Mouse (Mus musculus): ENCODE measurements at regions not wholly inside any gene's neighbourhood (a gene's known extent, or its start where the extent isn't known, plus 50 kb on each side); places are given as distances from the start of the nearest gene placed in this dataset.

- Histone ChIP-seq H3K4me2 (replicated peaks) (no peak overlapping the region), H3K27me3 (ENCODE audit: control insufficient read depth, insufficient read depth, low read length) (no peaks in the 10 kb centered on the region), H3K4me3 (replicated peaks; ENCODE audit: low read length) (no peak overlapping the region), H3K4me1 (replicated peaks; ENCODE audit: control insufficient read depth, insufficient read depth, low read length) (no peaks in the 10 kb centered on the region), H3K9ac (no peak overlapping the region), H3K36me3 (replicated peaks; ENCODE audit: control insufficient read depth, insufficient read depth) (no peaks in the 10 kb centered on the region), H3K9me3 (ENCODE audit: control insufficient read depth, low read length) (no peaks in the 10 kb centered on the region), H3K27ac (no peak overlapping the region)
- 90% methylated on average over 5 of the region's 5 CpGs for WGBS
- no peak for DNase-seq (ENCODE audit: low spot score)
- ATAC-seq (ENCODE audit: low FRiP score): no peak
These were observed 51.8 kb downstream of the Calml3 start for GRCm38 (mm10) chr13:3752334-3752733.

GRCm38 (mm10) chr13:3751222-3751621 is 52.9 kb downstream of the Calml3 start:
- Histone ChIP-seq H3K27ac (no peak overlapping the region), H3K4me3 (replicated peaks; ENCODE audit: low read length) (no peak overlapping the region), H3K9ac (no peak overlapping the region), H3K4me2 (replicated peaks) (no peak overlapping the region), H3K36me3 (replicated peaks; ENCODE audit: control insufficient read depth, insufficient read depth) (no peaks in the 10 kb centered on the region), H3K4me1 (replicated peaks; ENCODE audit: control insufficient read depth, insufficient read depth, low read length) (no peaks in the 10 kb centered on the region), H3K27me3 (ENCODE audit: control insufficient read depth, insufficient read depth, low read length) (no peaks in the 10 kb centered on the region), H3K9me3 (ENCODE audit: control insufficient read depth, low read length) (no peaks in the 10 kb centered on the region)
- DNase-seq (ENCODE audit: low spot score) (no peak), ATAC-seq (ENCODE audit: low FRiP score) (no peak)
- WGBS: 83% methylated on average over 1 of the region's 1 CpGs

GRCm38 (mm10) chr13:3750756-3751155 is 53.4 kb downstream of the Calml3 start:
- DNase-seq (ENCODE audit: low spot score) (no peak), ATAC-seq (ENCODE audit: low FRiP score) (no peak)
- H3K9me3 ChIP-seq (ENCODE audit: control insufficient read depth, low read length): no peaks in the 10 kb centered on the region
- 86% methylated on average over 1 of the region's 1 CpGs for WGBS
- no peak overlapping the region for H3K4me3 ChIP-seq (replicated peaks; ENCODE audit: low read length)
- no peaks in the 10 kb centered on the region for H3K4me1 ChIP-seq (replicated peaks; ENCODE audit: control insufficient read depth, insufficient read depth, low read length)
- H3K9ac ChIP-seq: no peak overlapping the region
- H3K36me3 ChIP-seq (replicated peaks; ENCODE audit: control insufficient read depth, insufficient read depth): no peaks in the 10 kb centered on the region
- no peak overlapping the region for H3K27ac ChIP-seq
- H3K27me3 ChIP-seq (ENCODE audit: control insufficient read depth, insufficient read depth, low read length): no peaks in the 10 kb centered on the region
- no peak overlapping the region for H3K4me2 ChIP-seq (replicated peaks)

- Histone ChIP-seq H3K27ac (no peak overlapping the region), H3K9me3 (ENCODE audit: control insufficient read depth, low read length) (no peaks in the 10 kb centered on the region), H3K27me3 (ENCODE audit: control insufficient read depth, insufficient read depth, low read length) (no peaks in the 10 kb centered on the region), H3K4me3 (replicated peaks; ENCODE audit: low read length) (no peak overlapping the region), H3K9ac (no peak overlapping the region), H3K4me1 (replicated peaks; ENCODE audit: control insufficient read depth, insufficient read depth, low read length) (no peaks in the 10 kb centered on the region), H3K36me3 (replicated peaks; ENCODE audit: control insufficient read depth, insufficient read depth) (no peaks in the 10 kb centered on the region), H3K4me2 (replicated peaks) (no peak overlapping the region)
- ATAC-seq (ENCODE audit: low FRiP score) (no peak), DNase-seq (ENCODE audit: low spot score) (no peak)
- 84% methylated on average over 3 of the region's 3 CpGs for WGBS
These were observed 54.5 kb downstream of the Calml3 start for GRCm38 (mm10) chr13:3749646-3750045.

- no peak overlapping the region for H3K4me2 ChIP-seq (replicated peaks)
- no peak overlapping the region for H3K4me3 ChIP-seq (replicated peaks; ENCODE audit: low read length)
- no peaks in the 10 kb centered on the region for H3K4me1 ChIP-seq (replicated peaks; ENCODE audit: control insufficient read depth, insufficient read depth, low read length)
- no peak overlapping the region for H3K27ac ChIP-seq
- no peak for ATAC-seq (ENCODE audit: low FRiP score)
- H3K36me3 ChIP-seq (replicated peaks; ENCODE audit: control insufficient read depth, insufficient read depth): no peaks in the 10 kb centered on the region
- H3K27me3 ChIP-seq (ENCODE audit: control insufficient read depth, insufficient read depth, low read length): no peaks in the 10 kb centered on the region
- 86% methylated on average over 5 of the region's 5 CpGs for WGBS
- H3K9me3 ChIP-seq (ENCODE audit: control insufficient read depth, low read length): no peaks in the 10 kb centered on the region
- no peak for DNase-seq (ENCODE audit: low spot score)
- H3K9ac ChIP-seq: no peak overlapping the region
These were observed 55.3 kb downstream of the Calml3 start for GRCm38 (mm10) chr13:3748859-3749258.

- Histone ChIP-seq H3K27me3 (ENCODE audit: control insufficient read depth, insufficient read depth, low read length) (no peaks in the 10 kb centered on the region), H3K4me2 (replicated peaks) (no peak overlapping the region), H3K4me3 (replicated peaks; ENCODE audit: low read length) (no peak overlapping the region), H3K9ac (no peak overlapping the region), H3K36me3 (replicated peaks; ENCODE audit: control insufficient read depth, insufficient read depth) (no peaks in the 10 kb centered on the region), H3K4me1 (replicated peaks; ENCODE audit: control insufficient read depth, insufficient read depth, low read length) (peaks cover 12% of the 10 kb centered on the region), H3K27ac (no peak overlapping the region; the same call in 1 of the 2 replicates), H3K9me3 (ENCODE audit: control insufficient read depth, low read length) (no peaks in the 10 kb centered on the region)
- WGBS: 63% methylated on average over 10 of the region's 10 CpGs
- no peak for DNase-seq (ENCODE audit: low spot score)
- no peak for ATAC-seq (ENCODE audit: low FRiP score)
These were observed 57.6 kb downstream of the Calml3 start for GRCm38 (mm10) chr13:3746524-3746923.

- Histone ChIP-seq H3K36me3 (replicated peaks; ENCODE audit: control insufficient read depth, insufficient read depth) (no peaks in the 10 kb centered on the region), H3K27me3 (ENCODE audit: control insufficient read depth, insufficient read depth, low read length) (no peaks in the 10 kb centered on the region), H3K4me3 (replicated peaks; ENCODE audit: low read length) (no peak overlapping the region), H3K4me1 (replicated peaks; ENCODE audit: control insufficient read depth, insufficient read depth, low read length) (peaks cover 12% of the 10 kb centered on the region), H3K9me3 (ENCODE audit: control insufficient read depth, low read length) (no peaks in the 10 kb centered on the region), H3K4me2 (replicated peaks) (no peak overlapping the region), H3K9ac (no peak overlapping the region), H3K27ac (no peak overlapping the region)
- DNase-seq (ENCODE audit: low spot score) (no peak), ATAC-seq (ENCODE audit: low FRiP score) (no peak)
- 67% methylated on average over 3 of the region's 3 CpGs for WGBS
These were observed 59.2 kb downstream of the Calml3 start for GRCm38 (mm10) chr13:3744870-3745269.

- H3K36me3 ChIP-seq (replicated peaks; ENCODE audit: control insufficient read depth, insufficient read depth): no peaks in the 10 kb centered on the region
- H3K9ac ChIP-seq: no peak overlapping the region
- peaks cover 12% of the 10 kb centered on the region for H3K4me1 ChIP-seq (replicated peaks; ENCODE audit: control insufficient read depth, insufficient read depth, low read length)
- no peak overlapping the region for H3K27ac ChIP-seq
- ATAC-seq (ENCODE audit: low FRiP score) (no peak), DNase-seq (ENCODE audit: low spot score) (no peak)
- H3K4me2 ChIP-seq (replicated peaks): no peak overlapping the region
- no peak overlapping the region for H3K4me3 ChIP-seq (replicated peaks; ENCODE audit: low read length)
- no peaks in the 10 kb centered on the region for H3K27me3 ChIP-seq (ENCODE audit: control insufficient read depth, insufficient read depth, low read length)
- WGBS: 92% methylated on average over 6 of the region's 6 CpGs
- H3K9me3 ChIP-seq (ENCODE audit: control insufficient read depth, low read length): no peaks in the 10 kb centered on the region
These were observed 60.2 kb downstream of the Calml3 start for GRCm38 (mm10) chr13:3743692-3744457.

GRCm38 (mm10) chr13:3742763-3743401 is 61.2 kb downstream of the Calml3 start:
- no peak overlapping the region for H3K4me3 ChIP-seq (replicated peaks; ENCODE audit: low read length)
- peaks cover 12% of the 10 kb centered on the region for H3K4me1 ChIP-seq (replicated peaks; ENCODE audit: control insufficient read depth, insufficient read depth, low read length)
- no peak overlapping the region for H3K4me2 ChIP-seq (replicated peaks)
- no peaks in the 10 kb centered on the region for H3K27me3 ChIP-seq (ENCODE audit: control insufficient read depth, insufficient read depth, low read length)
- peak overlapping the region; percentile 38 for H3K27ac ChIP-seq
- no peaks in the 10 kb centered on the region for H3K36me3 ChIP-seq (replicated peaks; ENCODE audit: control insufficient read depth, insufficient read depth)
- no peaks in the 10 kb centered on the region for H3K9me3 ChIP-seq (ENCODE audit: control insufficient read depth, low read length)
- 53% methylated on average over 4 of the region's 4 CpGs for WGBS
- peak; percentile 57 for ATAC-seq (ENCODE audit: low FRiP score)
- H3K9ac ChIP-seq: no peak overlapping the region
- DNase-seq (ENCODE audit: low spot score): no peak

All from hindbrain, embryonic 14.5 days (tissue).